Mouse (Mus musculus): ENCODE measurements around the gene Nfxl1. TPM values are rescaled to one million over a fixed set of nuclear protein-coding genes. Genes with fewer than 3 reads are reported as not detected.

Nfxl1 gene
- polyA plus RNA-seq, 1 experiment from 2014 or later = 27.4 TPM

- Histone ChIP-seq H3K4me1 (ENCODE audit: control insufficient read depth, insufficient read depth, low read length) (peaks cover 12% of the 10 kb centered on the region; the same call in 1 of the 2 replicates), H3K4me2 (peak within 1 kb of the TSS; percentile 53), H3K4me3 (ENCODE audit: low read depth, low read length) (peak within 1 kb of the TSS; percentile 36), H3K9me3 (ENCODE audit: control insufficient read depth, low read length) (no peaks in the 10 kb centered on the region), H3K36me3 (ENCODE audit: control insufficient read depth, insufficient read depth, low read length) (no peaks in the 10 kb centered on the region), H3K27ac (ENCODE audit: low read depth, low read length) (no peak within 1 kb of the TSS), H3K27me3 (ENCODE audit: control insufficient read depth, insufficient read depth, low read length) (peaks cover 29% of the 10 kb centered on the region), H3K9ac (ENCODE audit: low read length) (no peak within 1 kb of the TSS; the same call in 1 of the 2 replicates)
- ATAC-seq (ENCODE audit: low FRiP score) (peak; percentile 68), DNase-seq (ENCODE audit: low spot score, missing footprints) (peak; percentile 93)
- 1% methylated on average over 64 of the region's 64 CpGs for WGBS
These were observed 55.7 kb downstream of the Nfxl1 start, which contains the start of gene Corin for GRCm38 (mm10) chr5:72503531-72504523. TSS of gene Corin (minus strand) at chr5:72504473.

- ATAC-seq (ENCODE audit: low FRiP score) (no peak), DNase-seq (ENCODE audit: low spot score, missing footprints) (peak; percentile 83)
- 73% methylated on average over 8 of the region's 8 CpGs for WGBS
- H3K9ac ChIP-seq (ENCODE audit: low read length) = no peak overlapping the region
- H3K36me3 ChIP-seq (ENCODE audit: control insufficient read depth, insufficient read depth, low read length) = no peaks in the 10 kb centered on the region
- H3K27ac ChIP-seq (ENCODE audit: low read depth, low read length) = no peak overlapping the region
- no peaks in the 10 kb centered on the region for H3K9me3 ChIP-seq (ENCODE audit: control insufficient read depth, low read length)
- H3K4me2 ChIP-seq = peak overlapping the region; percentile 53
- peaks cover 12% of the 10 kb centered on the region; the same call in 1 of the 2 replicates for H3K4me1 ChIP-seq (ENCODE audit: control insufficient read depth, insufficient read depth, low read length)
- peaks cover 29% of the 10 kb centered on the region for H3K27me3 ChIP-seq (ENCODE audit: control insufficient read depth, insufficient read depth, low read length)
- no peak overlapping the region; the same call in 1 of the 2 replicates for H3K4me3 ChIP-seq (ENCODE audit: low read depth, low read length)
These were observed 56.7 kb downstream of the Nfxl1 start for GRCm38 (mm10) chr5:72502778-72503177.

- ATAC-seq (ENCODE audit: low FRiP score) = no peak
- Histone ChIP-seq H3K4me1 (ENCODE audit: control insufficient read depth, insufficient read depth, low read length) (peaks cover 12% of the 10 kb centered on the region; the same call in 1 of the 2 replicates), H3K27ac (ENCODE audit: low read depth, low read length) (no peak overlapping the region), H3K9me3 (ENCODE audit: control insufficient read depth, low read length) (no peaks in the 10 kb centered on the region), H3K36me3 (ENCODE audit: control insufficient read depth, insufficient read depth, low read length) (no peaks in the 10 kb centered on the region), H3K9ac (ENCODE audit: low read length) (no peak overlapping the region), H3K4me2 (no peak overlapping the region), H3K27me3 (ENCODE audit: control insufficient read depth, insufficient read depth, low read length) (peaks cover 29% of the 10 kb centered on the region), H3K4me3 (ENCODE audit: low read depth, low read length) (no peak overlapping the region)
- WGBS = 63% methylated on average over 3 of the region's 3 CpGs
- DNase-seq (ENCODE audit: low spot score, missing footprints) = no peak
These were observed 57.7 kb downstream of the Nfxl1 start for GRCm38 (mm10) chr5:72501763-72502162.

- no peaks in the 10 kb centered on the region for H3K9me3 ChIP-seq (ENCODE audit: control insufficient read depth, low read length)
- no peak overlapping the region for H3K4me2 ChIP-seq
- peaks cover 12% of the 10 kb centered on the region for H3K27me3 ChIP-seq (ENCODE audit: control insufficient read depth, insufficient read depth, low read length)
- H3K4me1 ChIP-seq (ENCODE audit: control insufficient read depth, insufficient read depth, low read length) = peaks cover under 1% of the 10 kb centered on the region; the same call in 1 of the 2 replicates
- 77% methylated on average over 10 of the region's 10 CpGs for WGBS
- no peaks in the 10 kb centered on the region for H3K36me3 ChIP-seq (ENCODE audit: control insufficient read depth, insufficient read depth, low read length)
- no peak overlapping the region for H3K4me3 ChIP-seq (ENCODE audit: low read depth, low read length)
- no peak overlapping the region for H3K27ac ChIP-seq (ENCODE audit: low read depth, low read length)
- ATAC-seq (ENCODE audit: low FRiP score) (no peak), DNase-seq (ENCODE audit: low spot score, missing footprints) (no peak)
- no peak overlapping the region for H3K9ac ChIP-seq (ENCODE audit: low read length)
These were observed 61.2 kb downstream of the Nfxl1 start for GRCm38 (mm10) chr5:72498271-72498670.

- H3K36me3 ChIP-seq (ENCODE audit: control insufficient read depth, insufficient read depth, low read length) = no peaks in the 10 kb centered on the region
- no peak overlapping the region for H3K4me2 ChIP-seq
- H3K4me3 ChIP-seq (ENCODE audit: low read depth, low read length) = no peak overlapping the region
- no peaks in the 10 kb centered on the region for H3K4me1 ChIP-seq (ENCODE audit: control insufficient read depth, insufficient read depth, low read length)
- H3K9me3 ChIP-seq (ENCODE audit: control insufficient read depth, low read length) = no peaks in the 10 kb centered on the region
- 89% methylated on average over 4 of the region's 4 CpGs for WGBS
- H3K9ac ChIP-seq (ENCODE audit: low read length) = no peak overlapping the region
- H3K27ac ChIP-seq (ENCODE audit: low read depth, low read length) = no peak overlapping the region
- H3K27me3 ChIP-seq (ENCODE audit: control insufficient read depth, insufficient read depth, low read length) = no peaks in the 10 kb centered on the region
- ATAC-seq (ENCODE audit: low FRiP score) (no peak), DNase-seq (ENCODE audit: low spot score, missing footprints) (no peak)
These were observed 62.7 kb downstream of the Nfxl1 start for GRCm38 (mm10) chr5:72496756-72497155.

- Histone ChIP-seq H3K27me3 (ENCODE audit: control insufficient read depth, insufficient read depth, low read length) (no peaks in the 10 kb centered on the region), H3K9me3 (ENCODE audit: control insufficient read depth, low read length) (no peaks in the 10 kb centered on the region), H3K9ac (ENCODE audit: low read length) (no peak overlapping the region), H3K4me2 (no peak overlapping the region), H3K27ac (ENCODE audit: low read depth, low read length) (no peak overlapping the region), H3K4me1 (ENCODE audit: control insufficient read depth, insufficient read depth, low read length) (no peaks in the 10 kb centered on the region), H3K4me3 (ENCODE audit: low read depth, low read length) (no peak overlapping the region), H3K36me3 (ENCODE audit: control insufficient read depth, insufficient read depth, low read length) (no peaks in the 10 kb centered on the region)
- 85% methylated on average over 7 of the region's 7 CpGs for WGBS
- DNase-seq (ENCODE audit: low spot score, missing footprints) = no peak
- ATAC-seq (ENCODE audit: low FRiP score) = no peak
These were observed 65.6 kb downstream of the Nfxl1 start for GRCm38 (mm10) chr5:72493906-72494305.

- Histone ChIP-seq H3K4me2 (no peak overlapping the region), H3K4me3 (ENCODE audit: low read depth, low read length) (no peak overlapping the region), H3K36me3 (ENCODE audit: control insufficient read depth, insufficient read depth, low read length) (no peaks in the 10 kb centered on the region), H3K27ac (ENCODE audit: low read depth, low read length) (no peak overlapping the region), H3K4me1 (ENCODE audit: control insufficient read depth, insufficient read depth, low read length) (no peaks in the 10 kb centered on the region), H3K9ac (ENCODE audit: low read length) (no peak overlapping the region), H3K27me3 (ENCODE audit: control insufficient read depth, insufficient read depth, low read length) (no peaks in the 10 kb centered on the region), H3K9me3 (ENCODE audit: control insufficient read depth, low read length) (no peaks in the 10 kb centered on the region)
- no peak for ATAC-seq (ENCODE audit: low FRiP score)
- WGBS = 61% methylated on average over 2 of the region's 2 CpGs
- no peak for DNase-seq (ENCODE audit: low spot score, missing footprints)
These were observed 68.3 kb downstream of the Nfxl1 start for GRCm38 (mm10) chr5:72491232-72491631.

GRCm38 (mm10) chr5:72480456-72480855 is 79.0 kb downstream of the Nfxl1 start:
- ATAC-seq (ENCODE audit: low FRiP score) (no peak), DNase-seq (ENCODE audit: low spot score, missing footprints) (no peak)
- H3K27ac ChIP-seq (ENCODE audit: low read depth, low read length) = no peak overlapping the region
- H3K9me3 ChIP-seq (ENCODE audit: control insufficient read depth, low read length) = no peaks in the 10 kb centered on the region
- H3K4me1 ChIP-seq (ENCODE audit: control insufficient read depth, insufficient read depth, low read length) = no peaks in the 10 kb centered on the region
- H3K36me3 ChIP-seq (ENCODE audit: control insufficient read depth, insufficient read depth, low read length) = no peaks in the 10 kb centered on the region
- H3K4me2 ChIP-seq = no peak overlapping the region
- no peaks in the 10 kb centered on the region for H3K27me3 ChIP-seq (ENCODE audit: control insufficient read depth, insufficient read depth, low read length)
- no peak overlapping the region for H3K9ac ChIP-seq (ENCODE audit: low read length)
- H3K4me3 ChIP-seq (ENCODE audit: low read depth, low read length) = no peak overlapping the region
- 31% methylated on average over 7 of the region's 7 CpGs for WGBS

- Histone ChIP-seq H3K9ac (ENCODE audit: low read length) (no peak overlapping the region), H3K4me3 (ENCODE audit: low read depth, low read length) (no peak overlapping the region), H3K9me3 (ENCODE audit: control insufficient read depth, low read length) (no peaks in the 10 kb centered on the region), H3K27me3 (ENCODE audit: control insufficient read depth, insufficient read depth, low read length) (no peaks in the 10 kb centered on the region), H3K4me2 (no peak overlapping the region), H3K4me1 (ENCODE audit: control insufficient read depth, insufficient read depth, low read length) (no peaks in the 10 kb centered on the region), H3K36me3 (ENCODE audit: control insufficient read depth, insufficient read depth, low read length) (no peaks in the 10 kb centered on the region), H3K27ac (ENCODE audit: low read depth, low read length) (no peak overlapping the region)
- WGBS = 83% methylated on average over 12 of the region's 12 CpGs
- ATAC-seq (ENCODE audit: low FRiP score) = no peak
- no peak for DNase-seq (ENCODE audit: low spot score, missing footprints)
These were observed 87.0 kb downstream of the Nfxl1 start for GRCm38 (mm10) chr5:72472317-72473009.

All from midbrain, embryonic 11.5 days (tissue).